Mouse (Mus musculus) ES-Bruce4 (cell line): Measurements from ENCODE around the gene Col6a2.

ENCODE experiments used
- CTCF ChIP-seq: IDR thresholded peaks from one replicate; pipeline ENCODE4 v1.8.1; 2011; ENCODE audit warnings: low read depth, low read length
- EP300 ChIP-seq: IDR thresholded peaks from 2 replicates; pipeline ENCODE4 v1.6.1; 2011; ENCODE audit warnings: low read depth, low read length; ENCODE audit not compliant: insufficient read depth
- POLR2A ChIP-seq: IDR thresholded peaks from one replicate; pipeline ENCODE4 v1.8.1; 2011; ENCODE audit warnings: low read length; ENCODE audit not compliant: insufficient read depth

DNA sequence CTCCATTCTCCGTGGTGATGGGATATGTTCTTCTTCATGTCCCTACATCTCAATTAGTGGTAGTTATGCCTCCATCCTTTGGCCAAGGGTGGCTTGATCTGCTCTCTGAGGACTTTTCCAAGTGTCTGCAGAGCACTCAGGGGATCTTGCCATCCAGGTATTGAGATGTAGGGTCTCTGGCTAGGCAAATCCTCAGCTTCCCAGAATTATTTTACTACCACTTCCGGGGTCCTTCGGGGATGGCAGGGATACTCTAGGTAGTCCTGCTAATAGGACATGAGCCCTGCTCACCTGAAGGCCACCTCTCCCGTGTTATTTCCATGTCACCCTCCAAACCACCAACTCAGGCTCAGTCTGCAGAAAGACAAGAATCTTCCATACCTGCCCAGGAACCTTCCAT is 13.2 kb upstream of the Col6a2 start:
- TF ChIP-seq CTCF (no peak), EP300 (no peak), POLR2A (no peak)
